Mouse (Mus musculus) liver, adult (tissue): Measurements from ENCODE around the gene Exd2.

Experiments
- GATA4 ChIP-seq: IDR thresholded peaks from 2 replicates; pipeline ENCODE4 v1.6.1; 2014; ENCODE audit warnings: mild to moderate bottlenecking, low read length; ENCODE audit not compliant: insufficient replicate concordance

Exd2 gene

GRCm38 (mm10) chr12:80524276-80524921, 61.5 kb downstream of the Exd2 start:
- no peak for TF ChIP-seq GATA4

- no peak for TF ChIP-seq GATA4
Observed at GRCm38 (mm10) chr12:80525513-80525912, 62.6 kb downstream of the Exd2 start.

DNA sequence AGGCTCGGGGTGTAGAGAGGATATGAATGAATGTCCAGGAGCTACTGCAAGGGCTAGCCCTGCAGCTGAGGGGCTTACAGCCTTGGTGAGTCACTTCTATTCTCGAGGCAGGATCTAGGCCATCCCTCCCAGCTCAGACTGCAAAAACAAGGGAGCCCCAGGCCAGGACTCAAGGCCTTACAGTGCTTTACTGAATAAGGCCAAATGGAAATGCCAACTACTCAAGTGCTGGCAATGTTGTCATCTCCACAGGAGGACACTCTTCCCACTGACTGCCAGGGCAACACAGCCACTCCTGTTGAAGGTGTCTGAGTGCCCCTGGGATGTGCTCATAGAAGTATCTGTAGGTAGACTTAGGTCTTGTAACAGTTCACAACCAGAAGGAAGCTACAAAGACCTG, 63.6 kb downstream of the Exd2 start:
- no peak for TF ChIP-seq GATA4

DNA sequence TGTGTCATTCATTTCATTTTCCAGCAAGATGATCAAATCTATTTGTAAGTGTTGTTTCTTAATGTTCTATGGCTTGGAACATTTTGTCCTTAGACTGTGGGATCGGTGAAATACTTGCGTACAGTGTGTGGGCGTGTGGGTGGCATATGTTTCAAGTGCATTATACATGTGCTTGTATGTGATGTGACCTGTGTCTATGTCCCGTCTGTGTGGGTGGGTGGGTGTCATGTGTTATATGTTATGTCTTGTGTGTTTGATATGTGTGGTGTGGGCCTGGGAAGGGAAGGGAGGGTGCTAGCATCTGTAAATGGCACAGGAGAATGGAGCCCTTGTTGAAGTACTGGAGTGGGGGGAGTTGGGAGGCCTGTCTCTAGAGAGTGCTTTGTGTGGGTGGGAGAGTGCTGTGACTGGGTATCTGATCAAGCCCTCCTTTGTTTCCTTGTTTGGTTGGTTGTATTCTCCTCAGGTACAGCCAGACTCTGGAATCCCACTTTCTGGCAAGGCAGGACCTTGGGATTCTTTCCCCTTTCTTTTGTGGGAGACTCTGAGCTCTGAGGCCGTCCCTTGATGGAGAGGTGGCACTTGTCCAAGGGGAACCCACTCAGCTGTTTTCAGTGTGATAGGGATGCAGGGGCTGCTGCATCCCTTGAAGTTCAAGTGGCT, 65.0 kb downstream of the Exd2 start:
- TF ChIP-seq GATA4: no peak

GRCm38 (mm10) chr12:80530052-80530451, 67.2 kb downstream of the Exd2 start:
- TF ChIP-seq GATA4: no peak

GRCm38 (mm10) chr12:80530630-80531029, 67.7 kb downstream of the Exd2 start:
- TF ChIP-seq GATA4: no peak

DNA sequence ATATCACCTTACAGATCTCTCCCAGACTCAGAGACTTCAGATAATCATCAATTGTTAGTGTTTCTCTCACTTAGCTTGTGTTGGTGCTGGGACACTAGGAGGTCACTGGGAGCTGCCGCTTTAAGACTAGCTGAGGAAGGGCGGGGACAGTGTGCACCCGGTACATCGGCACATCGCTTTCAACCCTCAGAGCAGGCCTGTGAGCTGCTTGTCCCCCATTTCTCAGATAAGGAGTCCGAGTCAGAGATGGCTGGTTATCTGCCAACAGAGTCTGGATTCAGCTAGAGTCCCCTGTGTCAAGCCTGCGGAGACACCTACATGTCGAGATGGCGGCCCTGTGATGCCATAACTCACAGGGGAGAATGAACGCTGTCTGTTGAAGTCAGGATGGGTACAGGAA, 68.7 kb downstream of the Exd2 start:
- TF ChIP-seq GATA4: no peak

GRCm38 (mm10) chr12:80533876-80534275, 71.0 kb downstream of the Exd2 start:
- no peak for TF ChIP-seq GATA4

- no peak for TF ChIP-seq GATA4
Observed at GRCm38 (mm10) chr12:80537313-80537712, 74.4 kb downstream of the Exd2 start.

DNA sequence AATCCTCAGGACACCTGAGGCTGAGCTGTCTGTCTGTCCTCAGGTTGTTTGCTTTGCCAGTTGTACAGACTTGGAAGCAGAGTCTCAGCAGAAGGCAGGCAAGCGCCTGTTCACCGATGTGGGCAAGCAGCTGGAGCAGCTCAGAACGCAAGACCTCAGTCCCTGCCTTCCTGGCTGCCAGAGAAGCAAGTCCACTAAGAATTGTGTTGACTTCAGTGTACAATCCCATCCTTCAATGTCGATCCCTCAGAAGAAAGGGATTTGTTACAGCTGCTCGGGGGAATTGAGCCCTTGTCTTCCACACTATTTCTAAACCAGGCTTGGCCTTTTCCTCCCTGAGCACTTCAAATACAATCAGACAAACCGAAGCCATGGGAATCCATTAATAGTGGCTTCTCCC, 75.4 kb downstream of the Exd2 start:
- no peak for TF ChIP-seq GATA4

DNA sequence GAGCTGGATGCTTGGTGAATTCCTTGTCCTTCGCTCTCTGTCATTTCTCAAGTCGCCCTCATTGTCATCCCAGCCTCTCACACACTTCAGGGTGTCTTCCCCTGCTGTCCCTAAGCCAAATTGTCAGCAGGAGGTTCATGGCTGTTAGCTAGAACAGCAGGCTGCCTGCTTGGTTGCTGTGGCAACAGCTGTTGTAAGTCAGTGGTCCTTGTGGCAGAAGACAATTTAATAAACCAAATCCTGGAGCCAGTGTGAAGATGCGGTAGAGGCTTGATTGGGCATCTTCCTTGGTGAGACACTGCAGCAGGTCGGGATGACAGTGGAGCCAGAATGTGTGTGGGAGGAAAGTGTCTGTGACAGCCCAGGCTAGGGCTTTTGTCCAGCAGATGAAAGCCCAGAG, 82.4 kb downstream of the Exd2 start:
- TF ChIP-seq GATA4: no peak

DNA sequence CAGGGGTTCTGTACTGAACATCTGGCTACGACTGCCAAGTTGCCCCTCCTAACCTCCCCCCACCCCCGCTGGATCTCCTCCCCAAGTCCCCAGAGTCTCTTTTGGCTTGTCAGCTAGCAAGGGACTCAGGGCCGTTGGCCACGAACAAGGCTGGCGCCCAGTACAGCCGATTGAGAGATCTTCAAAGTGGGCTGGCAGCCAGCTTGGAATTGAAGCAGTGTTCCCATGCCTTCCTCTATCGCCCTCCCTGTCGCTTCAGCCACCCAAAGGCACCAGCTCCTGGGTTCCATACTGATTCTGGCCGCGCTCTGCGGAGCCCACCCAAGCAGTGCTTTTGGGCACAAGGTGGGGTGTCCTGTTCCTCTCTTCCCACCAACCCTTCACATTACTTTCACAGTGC, 86.8 kb downstream of the Exd2 start:
- TF ChIP-seq GATA4: no peak
